Mouse (Mus musculus) limb, embryonic 12.5 days (tissue): ENCODE measurements at regions not wholly inside any gene's neighbourhood (a gene's known extent, or its start where the extent isn't known, plus 50 kb on each side); places are given as distances from the start of the nearest gene placed in this dataset.
"Not testable (repeated sequence)": the region's sequence is repeated elsewhere in the genome, so short reads cannot be mapped to it uniquely, and the experiment has no call there.

Experiments used
- ATAC-seq: fragments of 200-750 bp; cut with Nextera tagmentation; 2 replicates; pipeline ENCODE4 v1.8.0; 2017; ENCODE audit warnings: low read depth, moderate TSS enrichment; ENCODE audit not compliant: insufficient number of reproducible peaks, insufficient read depth, low FRiP score, low TSS enrichment
- H3K27ac ChIP-seq: fragments of 300-500 bp; sonication (generic); 2 replicates; pipeline ENCODE4 v1.5.1; 2016; ENCODE audit warnings: mild to moderate bottlenecking, moderate library complexity
- H3K27me3 ChIP-seq: fragments of 300-500 bp; sonication (generic); 2 replicates; pipeline ENCODE4 v1.6.1; 2016; ENCODE audit warnings: mild to moderate bottlenecking, moderate library complexity
- H3K36me3 ChIP-seq: fragments of 300-500 bp; sonication (generic); 2 replicates; pipeline ENCODE4 v1.6.1; 2016; ENCODE audit warnings: mild to moderate bottlenecking, moderate library complexity
- H3K4me1 ChIP-seq: fragments of 300-500 bp; sonication (generic); replicated peaks from 2 replicates; pipeline ENCODE4 v1.6.1; 2016
- H3K4me2 ChIP-seq: fragments of 300-500 bp; sonication (generic); 2 replicates; pipeline ENCODE4 v1.6.1; 2016; ENCODE audit warnings: mild to moderate bottlenecking, moderate library complexity
- H3K4me3 ChIP-seq: fragments of 300-500 bp; sonication (generic); replicated peaks from 2 replicates; pipeline ENCODE4 v1.5.1; 2016; ENCODE audit warnings: mild to moderate bottlenecking
- H3K9ac ChIP-seq: fragments of 300-500 bp; sonication (generic); replicated peaks from 2 replicates; pipeline ENCODE4 v1.6.1; 2016; ENCODE audit warnings: mild to moderate bottlenecking, moderate library complexity
- H3K9me3 ChIP-seq: fragments of 300-500 bp; sonication (generic); 2 replicates; pipeline ENCODE4 v1.6.1; 2016; ENCODE audit warnings: mild to moderate bottlenecking, moderate library complexity
- WGBS: fragments of 180-500 bp; shearing (Covaris S2); methylation state at CpG from one replicate; pipeline ENCODE4 v1.1.7; 2016; 5-methylcytosine and 5-hydroxymethylcytosine counted together

- Histone ChIP-seq H3K9ac (no peak overlapping the region), H3K9me3 (peaks cover 77% of the 10 kb centered on the region), H3K36me3 (no peaks in the 10 kb centered on the region), H3K27me3 (no peaks in the 10 kb centered on the region), H3K27ac (no peak overlapping the region), H3K4me1 (no peaks in the 10 kb centered on the region), H3K4me2 (no peak overlapping the region), H3K4me3 (no peak overlapping the region)
- no peak for ATAC-seq
- WGBS: 80% methylated on average over 1 of the region's 1 CpGs
Observed at GRCm38 (mm10) chr4:122025866-122026265, 404.0 kb upstream of the Gm12887 start.

GRCm38 (mm10) chr4:122022854-122023253, 401.0 kb upstream of the Gm12887 start:
- Histone ChIP-seq H3K4me3 (no peak overlapping the region), H3K36me3 (no peaks in the 10 kb centered on the region), H3K4me2 (no peak overlapping the region), H3K9me3 (peaks cover 84% of the 10 kb centered on the region), H3K4me1 (no peaks in the 10 kb centered on the region), H3K9ac (no peak overlapping the region), H3K27ac (no peak overlapping the region), H3K27me3 (no peaks in the 10 kb centered on the region)
- 0 out of 2 replicates have a peak, but pooled peaks have one; percentile 30 for ATAC-seq
- 90% methylated on average over 15 of the region's 15 CpGs for WGBS

GRCm38 (mm10) chr4:122008938-122009459, 387.1 kb upstream of the Gm12887 start:
- H3K27me3 ChIP-seq, H3K4me2 ChIP-seq, H3K27ac ChIP-seq, H3K36me3 ChIP-seq, H3K4me3 ChIP-seq, H3K9ac ChIP-seq, H3K4me1 ChIP-seq: not testable (repeated sequence)
- ATAC-seq: peak; percentile 47; the same call in 1 of the 2 replicates
- WGBS: 94% methylated on average over 26 of the region's 26 CpGs
- H3K9me3 ChIP-seq: peaks cover 70% of the 10 kb centered on the region

- Histone ChIP-seq H3K9me3 (peaks cover 70% of the 10 kb centered on the region), H3K9ac (no peak overlapping the region), H3K36me3 (no peaks in the 10 kb centered on the region), H3K4me3 (no peak overlapping the region), H3K4me1 (no peaks in the 10 kb centered on the region), H3K4me2 (no peak overlapping the region), H3K27me3 (no peaks in the 10 kb centered on the region), H3K27ac (no peak overlapping the region)
- peak; percentile 37; the same call in 1 of the 2 replicates for ATAC-seq
- 94% methylated on average over 39 of the region's 39 CpGs for WGBS
Observed at GRCm38 (mm10) chr4:122008168-122008839, 386.4 kb upstream of the Gm12887 start.

GRCm38 (mm10) chr4:121986741-121987140, 364.8 kb upstream of the Gm12887 start:
- peaks cover 52% of the 10 kb centered on the region for H3K9me3 ChIP-seq

DNA sequence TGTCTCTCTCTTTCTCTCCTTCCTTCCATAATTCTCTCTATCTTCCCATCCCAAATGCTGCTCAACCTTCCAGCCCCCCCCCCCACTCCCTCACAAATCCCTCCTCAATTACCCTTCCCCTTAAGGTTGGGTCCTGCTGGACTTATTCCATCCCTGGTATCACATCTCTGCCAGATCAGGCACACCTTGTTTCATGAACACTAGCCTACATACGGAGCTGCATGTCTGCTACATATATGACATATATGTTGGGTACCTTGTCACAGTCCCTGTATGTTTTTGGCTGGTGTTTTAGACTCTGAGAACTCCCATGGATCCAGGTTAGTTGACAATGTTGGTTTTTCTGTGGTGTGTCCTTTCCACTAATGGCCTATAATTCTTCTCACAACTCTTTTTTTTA, 363.5 kb upstream of the Gm12887 start:
- 74% methylated on average over 1 of the region's 1 CpGs for WGBS
- H3K27me3 ChIP-seq: no peaks in the 10 kb centered on the region
- no peak overlapping the region for H3K4me2 ChIP-seq
- no peaks in the 10 kb centered on the region for H3K36me3 ChIP-seq
- H3K9me3 ChIP-seq: peaks cover 52% of the 10 kb centered on the region
- no peak overlapping the region for H3K9ac ChIP-seq
- H3K4me3 ChIP-seq: no peak overlapping the region
- H3K27ac ChIP-seq: no peak overlapping the region
- no peak for ATAC-seq
- H3K4me1 ChIP-seq: no peaks in the 10 kb centered on the region

More at GRCm38 (mm10) chr4:121986741-121987140, 364.8 kb upstream of the Gm12887 start:
- no peak overlapping the region for H3K27ac ChIP-seq
- H3K27me3 ChIP-seq: no peaks in the 10 kb centered on the region
- 76% methylated on average over 2 of the region's 2 CpGs for WGBS
- H3K4me1 ChIP-seq: no peaks in the 10 kb centered on the region
- H3K36me3 ChIP-seq: no peaks in the 10 kb centered on the region
- no peak; the same call in 1 of the 2 replicates for ATAC-seq
- H3K4me3 ChIP-seq: no peak overlapping the region
- H3K9ac ChIP-seq: no peak overlapping the region
- no peak overlapping the region for H3K4me2 ChIP-seq

GRCm38 (mm10) chr4:121975831-121976230, 353.9 kb upstream of the Gm12887 start:
- Histone ChIP-seq H3K27ac (no peak overlapping the region), H3K9me3 (peaks cover 20% of the 10 kb centered on the region), H3K36me3 (no peaks in the 10 kb centered on the region), H3K27me3 (no peaks in the 10 kb centered on the region), H3K4me2 (no peak overlapping the region), H3K4me1 (no peaks in the 10 kb centered on the region), H3K9ac (no peak overlapping the region), H3K4me3 (no peak overlapping the region)
- 82% methylated on average over 3 of the region's 3 CpGs for WGBS
- ATAC-seq: no peak
